Mouse (Mus musculus) G1E (cell line): ENCODE results near the gene Pias4. TPM values are rescaled to one million over a fixed set of nuclear protein-coding genes. Genes with fewer than 3 reads are reported as not detected.

ENCODE experiments used
- ATAC-seq: 2 replicates; pipeline ENCODE4 v1.8.0; 2016; ENCODE audit warnings: mild to moderate bottlenecking; ENCODE audit not compliant: insufficient number of reproducible peaks, poor library complexity, low FRiP score, severe bottlenecking; ENCODE audit errors: extremely low read depth
- DNase-seq: peaks from one replicate; pipeline ENCODE4 v3.0.0; 2012; ENCODE audit warnings: low spot score
- H3K27me3 ChIP-seq: 2 replicates; pipeline ENCODE4 v1.6.1; 2012; ENCODE audit warnings: mild to moderate bottlenecking, low read length, inconsistent platforms; ENCODE audit not compliant: insufficient read depth
- H3K36me3 ChIP-seq: replicated peaks from 2 replicates; pipeline ENCODE3; 2012; ENCODE audit warnings: mild to moderate bottlenecking, inconsistent platforms
- H3K4me1 ChIP-seq: 2 replicates; pipeline ENCODE4 v1.6.1; 2012; ENCODE audit warnings: low read depth, low read length, inconsistent platforms, mixed read lengths; ENCODE audit not compliant: insufficient read depth
- H3K4me3 ChIP-seq: 2 replicates; pipeline ENCODE4 v1.5.1; 2012; ENCODE audit warnings: low read depth, mild to moderate bottlenecking, inconsistent platforms, low read length, moderate library complexity, mixed read lengths
- H3K9me3 ChIP-seq: replicated peaks from 2 replicates; pipeline ENCODE4 v1.6.1; 2012; ENCODE audit warnings: inconsistent platforms
- CTCF ChIP-seq: IDR thresholded peaks from 2 replicates; pipeline ENCODE4 v1.5.1; 2012; ENCODE audit warnings: low read depth, low read length, inconsistent platforms, mixed read lengths
- GATA1 ChIP-seq: IDR thresholded peaks from 2 replicates; pipeline ENCODE4 v1.6.1; 2012; ENCODE audit warnings: borderline replicate concordance, low read length, inconsistent platforms, mixed read lengths
- GATA2 ChIP-seq: IDR thresholded peaks from 2 replicates; pipeline ENCODE4 v1.6.1; 2012; ENCODE audit warnings: low read depth, low read length, inconsistent platforms, borderline replicate concordance
- POLR2AphosphoS5 ChIP-seq: IDR thresholded peaks from 2 replicates; pipeline ENCODE4 v1.6.1; 2012; ENCODE audit warnings: low read depth, low read length, inconsistent platforms; ENCODE audit not compliant: insufficient replicate concordance
- TAL1 ChIP-seq: conservative IDR thresholded peaks from 2 replicates; pipeline ENCODE4 v1.6.1; 2012; ENCODE audit warnings: low read depth, low read length, inconsistent platforms, mixed read lengths
- polyA plus RNA-seq: library from polyadenylated mRNA; stranded (reverse); fragments of >175 nt; gene quantifications from 2 replicates; pipeline ENCODE4 v1.2.3, GENCODE M21; 2012
- total RNA-seq, 2 experiments: library from RNA; stranded (forward) in 1 of 2; stranded (reverse) in 1 of 2; fragments of 200-1000 nt in 1 of 2; fragments of >200 nt in 1 of 2; fragmentation: Nextera tagmentation in 1 of 2; gene quantifications; 2 replicates each; pipeline ENCODE4 v1.2.3; 2014 to 2017

Gene Pias4
- total and polyA plus RNA-seq, 3 experiments: 21.2 to 62.7 (median 28.6) TPM

- TF ChIP-seq GATA1 (no peak), TAL1 (no peak), GATA2 (no peak), CTCF (no peak), POLR2AphosphoS5 (no peak)
- peaks cover 9% of the 10 kb centered on the region for H3K36me3 ChIP-seq
- H3K4me1 ChIP-seq: peaks cover 29% of the 10 kb centered on the region
- ATAC-seq (no peak), DNase-seq (no peak)
- H3K27me3 ChIP-seq: peaks cover 59% of the 10 kb centered on the region
- no peak overlapping the region for H3K4me3 ChIP-seq
- no peaks in the 10 kb centered on the region for H3K9me3 ChIP-seq
Measured at GRCm38 (mm10) chr10:81197305-81197704, 29.6 kb upstream of the Pias4 start.

- peaks cover 36% of the 10 kb centered on the region for H3K4me1 ChIP-seq
- H3K4me3 ChIP-seq: no peak overlapping the region
- DNase-seq: no peak
- TF ChIP-seq CTCF (no peak), TAL1 (no peak), GATA1 (no peak), POLR2AphosphoS5 (no peak), GATA2 (no peak)
- ATAC-seq: no peak
- H3K9me3 ChIP-seq: no peaks in the 10 kb centered on the region
- H3K36me3 ChIP-seq: peaks cover 17% of the 10 kb centered on the region
- peaks cover 57% of the 10 kb centered on the region for H3K27me3 ChIP-seq
Measured at GRCm38 (mm10) chr10:81196470-81197065, 28.8 kb upstream of the Pias4 start.

GRCm38 (mm10) chr10:81195300-81195699 is 27.6 kb upstream of the Pias4 start:
- no peak for TF ChIP-seq CTCF
- no peak for TF ChIP-seq GATA1
- TF ChIP-seq GATA2: no peak
- no peak for TF ChIP-seq TAL1
- TF ChIP-seq POLR2AphosphoS5: no peak
- H3K36me3 ChIP-seq: peaks cover 29% of the 10 kb centered on the region
- H3K4me3 ChIP-seq: no peak overlapping the region
- peaks cover 42% of the 10 kb centered on the region for H3K4me1 ChIP-seq
- no peak for ATAC-seq
- H3K9me3 ChIP-seq: no peaks in the 10 kb centered on the region
- no peak for DNase-seq
- H3K27me3 ChIP-seq: peaks cover 47% of the 10 kb centered on the region

GRCm38 (mm10) chr10:81193991-81194774 is 26.5 kb upstream of the Pias4 start:
- TF ChIP-seq CTCF (no peak), TAL1 (no peak), GATA2 (no peak), POLR2AphosphoS5 (no peak), GATA1 (no peak)
- H3K4me3 ChIP-seq: no peak overlapping the region
- H3K27me3 ChIP-seq: peaks cover 37% of the 10 kb centered on the region
- H3K36me3 ChIP-seq: peaks cover 39% of the 10 kb centered on the region
- no peaks in the 10 kb centered on the region for H3K9me3 ChIP-seq
- DNase-seq: no peak
- no peak for ATAC-seq
- peaks cover 50% of the 10 kb centered on the region for H3K4me1 ChIP-seq

- Histone ChIP-seq H3K9me3 (no peaks in the 10 kb centered on the region), H3K4me3 (peak overlapping the region; percentile 75), H3K36me3 (peaks cover 48% of the 10 kb centered on the region), H3K4me1 (peaks cover 50% of the 10 kb centered on the region), H3K27me3 (peaks cover 32% of the 10 kb centered on the region)
- TF ChIP-seq GATA1 (no peak), POLR2AphosphoS5 (0 out of 2 replicates have a peak, but pooled peaks have one; percentile 74)
- ATAC-seq (no peak), DNase-seq (no peak)
Measured at GRCm38 (mm10) chr10:81192968-81193501, 25.3 kb upstream of the Pias4 start.

GRCm38 (mm10) chr10:81192270-81192967 is 24.7 kb upstream of the Pias4 start:
- H3K36me3 ChIP-seq: peaks cover 54% of the 10 kb centered on the region
- no peaks in the 10 kb centered on the region for H3K9me3 ChIP-seq
- peak; percentile 87 for DNase-seq
- H3K27me3 ChIP-seq: peaks cover 30% of the 10 kb centered on the region
- peak overlapping the region; percentile 75 for H3K4me3 ChIP-seq
- H3K4me1 ChIP-seq: peaks cover 51% of the 10 kb centered on the region
- ATAC-seq: peak; percentile 45; the same call in 1 of the 2 replicates
- TF ChIP-seq GATA2 (no peak), GATA1 (no peak)
